Mouse (Mus musculus) CH12.LX (cell line): ENCODE measurements around the gene Recql5.

Experiments used
- CTCF ChIP-seq, 2 experiments: IDR thresholded peaks in 1 of 2; conservative IDR thresholded peaks in 1 of 2; 2 replicates each; pipeline ENCODE4 v1.5.1; 2011 to 2012; ENCODE audit warnings: low read depth in 2 of 2, low read length in 2 of 2, improper control_type of control experiment in 1 of 2, inconsistent platforms in 1 of 2, mild to moderate bottlenecking in 1 of 2, moderate library complexity in 1 of 2
- E2F4 ChIP-seq: IDR thresholded peaks from 2 replicates; pipeline ENCODE4 v1.6.1; 2011; ENCODE audit warnings: low read depth, low read length, improper control_type of control experiment; ENCODE audit not compliant: insufficient replicate concordance
- EP300 ChIP-seq: IDR thresholded peaks from 2 replicates; pipeline ENCODE4 v1.6.1; 2011; ENCODE audit warnings: low read length, improper control_type of control experiment
- KAT2A ChIP-seq: IDR thresholded peaks from 2 replicates; pipeline ENCODE4 v1.6.1; 2012; ENCODE audit warnings: low read length, improper control_type of control experiment, inconsistent platforms; ENCODE audit not compliant: insufficient replicate concordance
- MAX ChIP-seq: IDR thresholded peaks from 2 replicates; pipeline ENCODE4 v1.6.1; 2011; ENCODE audit warnings: low read length, improper control_type of control experiment
- NELFE ChIP-seq: IDR thresholded peaks from 2 replicates; pipeline ENCODE4 v1.6.1; 2011; ENCODE audit warnings: low read depth, low read length, improper control_type of control experiment
- POLR2A ChIP-seq: IDR thresholded peaks from 2 replicates; pipeline ENCODE4 v1.6.1; 2011; ENCODE audit warnings: low read depth, mild to moderate bottlenecking, improper control_type of control experiment, low read length
- POLR2AphosphoS2 ChIP-seq: IDR thresholded peaks from 2 replicates; pipeline ENCODE4 v1.6.1; 2011; ENCODE audit warnings: low read depth, low read length, improper control_type of control experiment
- UBTF ChIP-seq: IDR thresholded peaks from 2 replicates; pipeline ENCODE4 v1.6.1; 2012; ENCODE audit warnings: low read depth, mild to moderate bottlenecking, inconsistent platforms, low read length, improper control_type of control experiment, moderate library complexity
- ZC3H11A ChIP-seq: IDR thresholded peaks from 2 replicates; pipeline ENCODE4 v1.6.1; 2012; ENCODE audit warnings: low read depth, mild to moderate bottlenecking, inconsistent platforms, low read length, improper control_type of control experiment
- ZKSCAN1 ChIP-seq: IDR thresholded peaks from 2 replicates; pipeline ENCODE4 v1.6.1; 2012; ENCODE audit warnings: low read depth, inconsistent platforms, low read length, improper control_type of control experiment, borderline replicate concordance

GRCm38 (mm10) chr11:115911632-115912376, 21.5 kb downstream of the Recql5 start, which contains the start of gene Smim6:
- TF ChIP-seq CTCF (conservative IDR thresholded peaks at IDR 0.05 in 1 of 2, IDR thresholded peaks at IDR 0.05 in 1 of 2; ENCODE audit: low read depth in 2 of 2, low read length in 2 of 2) (no peak), NELFE (no peak), ZKSCAN1 (no peak), POLR2A (no peak), KAT2A (no peak), POLR2AphosphoS2 (no peak), ZC3H11A (no peak), UBTF (no peak), MAX (no peak), EP300 (no peak), E2F4 (no peak)
